Mouse (Mus musculus): ENCODE results near the gene Gm5426.

DNA sequence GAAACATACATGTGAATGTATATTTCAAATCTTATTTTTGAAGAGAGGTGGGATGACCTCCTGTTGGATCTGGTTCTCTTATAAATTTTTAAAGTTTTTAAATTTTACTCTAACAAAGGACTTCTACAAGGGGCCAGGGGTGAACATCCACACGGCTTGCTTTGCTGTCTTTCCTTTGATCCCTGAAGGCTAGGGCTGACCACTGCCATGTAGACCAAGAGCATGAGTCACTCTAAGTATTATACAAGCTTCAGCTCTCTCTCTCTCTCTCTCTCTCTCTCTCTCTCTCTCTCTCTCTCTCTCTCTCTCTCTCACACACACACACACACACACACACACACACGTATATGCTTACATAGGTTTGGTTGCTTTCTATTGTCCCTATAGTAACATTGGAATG is 48.6 kb downstream of the Gm5426 start:
- TF ChIP-seq GATA1 (IDR thresholded peaks at IDR 0.05; ENCODE audit: borderline replicate concordance, low read length) (no peak), CTCF (IDR thresholded peaks at IDR 0.05; ENCODE audit: low read depth, low read length) (no peak), POLR2AphosphoS5 (IDR thresholded peaks at IDR 0.05; ENCODE audit: insufficient replicate concordance, low read depth, low read length) (no peak)

Data from G1E (cell line).